Mouse (Mus musculus): ENCODE data around the gene Mpv17l. TPM values are rescaled to one million over a fixed set of nuclear protein-coding genes. Genes with fewer than 3 reads are reported as not detected.

Gene Mpv17l
- total and polyA plus RNA-seq, 3 experiments, result 0.51 to 1.3 (median 0.69) TPM

DNA sequence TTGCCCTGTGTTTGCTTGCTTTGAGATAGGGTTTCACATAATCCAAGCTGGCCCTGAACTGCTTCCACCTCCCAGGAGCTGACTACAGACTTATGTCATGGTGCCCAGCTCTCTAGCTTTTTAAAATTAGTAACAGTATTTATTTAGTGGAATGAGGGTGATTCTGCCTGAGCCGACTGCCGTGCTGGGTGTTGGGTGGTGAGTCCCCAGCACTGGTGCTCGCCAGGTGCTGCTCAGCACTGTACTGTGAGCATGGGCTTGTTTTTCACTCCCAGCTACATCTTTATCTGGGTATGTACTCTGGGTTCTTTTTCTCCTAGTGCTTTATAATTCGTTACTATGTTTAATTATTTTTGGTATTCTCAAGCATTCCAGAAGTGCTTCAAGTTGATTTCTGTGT lies 42.2 kb downstream of the Mpv17l start:
- in situ Hi-C loops (cut with MboI; ENCODE audit: low pct_ligation_motif_present, low pct_unique_long_range_greater_than_20kb, low sequenced_read_pairs) (no loop called here), dilution Hi-C loops (cut with MboI; ENCODE audit: extremely low pct_ligation_motif_present, extremely low pct_unique_long_range_greater_than_20kb, low sequenced_read_pairs) (no loop called here)
- no peaks in the 10 kb centered on the region for H3K79me2 ChIP-seq (replicated peaks; ENCODE audit: control insufficient read depth, extremely low read depth, insufficient read depth, poor library complexity, severe bottlenecking)
- no peak overlapping the region for H3K4me3 ChIP-seq (replicated peaks in 1 of 3; ENCODE audit: low read depth in 2 of 3, low read length in 2 of 3, poor library complexity in 1 of 3)
- H3K9ac ChIP-seq (ENCODE audit: insufficient read depth, low read depth), result no peak overlapping the region
- no peak overlapping the region for H3K4me2 ChIP-seq (ENCODE audit: insufficient read depth, low read depth, poor library complexity, severe bottlenecking)
- no peaks in the 10 kb centered on the region for H3K27me3 ChIP-seq (replicated peaks)
- DNase-seq (ENCODE audit: extremely low read depth), result no peak
- no peak overlapping the region for H3K27ac ChIP-seq (ENCODE audit: insufficient read depth, low read depth)
- peaks cover 0 to 17% of the 10 kb centered on the region in 2 experiments; a peak in 3 of 4 replicates for H3K4me1 ChIP-seq (ENCODE audit: control insufficient read depth in 1 of 2, insufficient read depth in 2 of 2)
- TF ChIP-seq HCFC1 (IDR thresholded peaks at IDR 0.05; ENCODE audit: low read depth, low read length), result no peak
- no peak for TF ChIP-seq ETS1 (conservative IDR thresholded peaks at IDR 0.05; ENCODE audit: low read depth, low read length)
- no peak for TF ChIP-seq UBTF (IDR thresholded peaks at IDR 0.05; ENCODE audit: low read depth, low read length)
- TF ChIP-seq MXI1 (IDR thresholded peaks at IDR 0.05; ENCODE audit: low read depth, low read length), result no peak
- no peaks in the 10 kb centered on the region for H3K36me3 ChIP-seq (replicated peaks in 1 of 2; ENCODE audit: control insufficient read depth in 1 of 2, insufficient read depth in 1 of 2, low read length in 1 of 2)
- peaks cover 5% of the 10 kb centered on the region for H3K9me3 ChIP-seq (replicated peaks; ENCODE audit: low read length)

DNA sequence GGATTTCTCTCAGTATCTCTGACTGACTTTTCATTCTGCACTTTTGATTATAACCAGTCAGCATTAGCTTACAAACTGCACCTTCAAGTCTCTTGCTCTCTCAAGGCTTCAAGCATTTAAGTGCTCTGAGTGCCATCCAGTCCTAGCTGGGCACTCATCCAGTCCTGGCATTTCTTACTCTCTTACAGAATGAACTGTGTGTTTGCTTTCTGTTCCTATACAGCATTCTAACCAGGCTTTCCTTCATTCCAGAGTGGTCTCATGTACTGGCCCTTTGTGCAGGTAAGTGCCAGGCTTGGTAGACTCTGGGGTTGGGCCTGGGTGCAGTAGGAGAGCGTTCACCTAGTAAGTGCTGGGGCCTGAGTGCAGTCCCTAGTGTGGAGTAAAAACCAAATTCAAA lies 43.3 kb downstream of the Mpv17l start:
- Histone ChIP-seq H3K9ac (ENCODE audit: insufficient read depth, low read depth) (no peak overlapping the region), H3K79me2 (replicated peaks; ENCODE audit: control insufficient read depth, extremely low read depth, insufficient read depth, poor library complexity, severe bottlenecking) (no peaks in the 10 kb centered on the region), H3K36me3 (replicated peaks in 1 of 2; ENCODE audit: control insufficient read depth in 1 of 2, insufficient read depth in 1 of 2, low read length in 1 of 2) (no peaks in the 10 kb centered on the region), H3K4me2 (ENCODE audit: insufficient read depth, low read depth, poor library complexity, severe bottlenecking) (no peak overlapping the region), H3K27me3 (replicated peaks) (no peaks in the 10 kb centered on the region), H3K27ac (ENCODE audit: insufficient read depth, low read depth) (no peak overlapping the region), H3K4me3 (replicated peaks in 1 of 3; ENCODE audit: low read depth in 2 of 3, low read length in 2 of 3, poor library complexity in 1 of 3) (no peak overlapping the region), H3K4me1 (ENCODE audit: control insufficient read depth in 1 of 2, insufficient read depth in 2 of 2) (peaks cover 0 to 17% of the 10 kb centered on the region in 2 experiments; a peak in 3 of 4 replicates), H3K9me3 (replicated peaks; ENCODE audit: low read length) (peaks cover 5% of the 10 kb centered on the region)
- in situ Hi-C loops (cut with MboI; ENCODE audit: low pct_ligation_motif_present, low pct_unique_long_range_greater_than_20kb, low sequenced_read_pairs) (no loop called here), dilution Hi-C loops (cut with MboI; ENCODE audit: extremely low pct_ligation_motif_present, extremely low pct_unique_long_range_greater_than_20kb, low sequenced_read_pairs) (no loop called here)
- DNase-seq (ENCODE audit: extremely low read depth), result no peak
- TF ChIP-seq USF2 (conservative IDR thresholded peaks at IDR 0.05; ENCODE audit: low read depth, low read length) (no peak), MXI1 (IDR thresholded peaks at IDR 0.05; ENCODE audit: low read depth, low read length) (no peak), JUND (conservative IDR thresholded peaks at IDR 0.05; ENCODE audit: low read depth, low read length) (no peak), SMC3 (IDR thresholded peaks at IDR 0.05; ENCODE audit: low read depth, low read length) (no peak), NELFE (IDR thresholded peaks at IDR 0.05; ENCODE audit: low read depth, low read length) (no peak), MAZ (IDR thresholded peaks at IDR 0.05; ENCODE audit: low read depth, low read length) (no peak), RCOR1 (conservative IDR thresholded peaks at IDR 0.05; ENCODE audit: low read depth, low read length) (no peak), ZC3H11A (IDR thresholded peaks at IDR 0.05; ENCODE audit: low read depth, low read length) (no peak), GABPA (IDR thresholded peaks at IDR 0.05; ENCODE audit: insufficient replicate concordance, low read depth, low read length) (no peak), MEF2A (IDR thresholded peaks at IDR 0.05; ENCODE audit: borderline replicate concordance, low read depth, low read length) (no peak), ELF1 (IDR thresholded peaks at IDR 0.05; ENCODE audit: low read depth, low read length) (no peak), TBP (conservative IDR thresholded peaks at IDR 0.05; ENCODE audit: low read depth, low read length) (no peak), IRF4 (IDR thresholded peaks at IDR 0.05; ENCODE audit: low read depth, low read length) (no peak), E2F4 (IDR thresholded peaks at IDR 0.05; ENCODE audit: insufficient replicate concordance, low read depth, low read length) (no peak), POLR2A (IDR thresholded peaks at IDR 0.05; ENCODE audit: low read depth, low read length) (no peak), CHD2 (IDR thresholded peaks at IDR 0.05; ENCODE audit: low read length) (no peak), MAX (IDR thresholded peaks at IDR 0.05; ENCODE audit: low read length) (no peak)

All from CH12.LX (cell line).